8 mouse cellular contexts compared by ENCODE assay signal in genomic region chr2:117122701-117123337, GRCm38 (mm10). TPM values are rescaled to one million over a fixed set of nuclear protein-coding genes. Genes with fewer than 3 reads are reported as not detected.
DNase-seq lines count a peak whose midpoint lies in the region; ATAC-seq and TF ChIP-seq lines count a peak whose summit lies in the region.

No protein-coding gene starts in this region.

- WGBS in liver, adult 2 months = under 1% methylated on average over 17 of the region's 17 CpGs
- WGBS in stomach, embryonic 15.5 days = 2% methylated on average over 17 of the region's 17 CpGs

- TF ChIP-seq POLR2A in liver, adult 2 months (IDR thresholded peaks at IDR 0.05; ENCODE audit: extremely low read depth, insufficient read depth, low read length) = no peak

- peak overlapping the region; percentile 74 for H3K4me2 ChIP-seq in stomach, embryonic 15.5 days

- peaks cover 9% of the 10 kb centered on the region for H3K79me2 ChIP-seq in liver, adult 2 months (ENCODE audit: control insufficient read depth, insufficient read depth, low read length)

- H3K9ac ChIP-seq in liver, adult 2 months (ENCODE audit: low read depth, low read length) = peak overlapping the region; percentile 45; the same call in 1 of the 2 replicates
- peak overlapping the region; percentile 93; the same call in 1 of the 2 replicates for H3K9ac ChIP-seq in stomach, embryonic 15.5 days

- peak overlapping the region; percentile 52 for H3K4me3 ChIP-seq in liver, adult 2 months (ENCODE audit: insufficient read depth, low read depth, low read length)
- H3K4me3 ChIP-seq in stomach, embryonic 15.5 days (replicated peaks) = peak overlapping the region; percentile 94

- no peak for TF ChIP-seq CTCF in liver, adult 2 months (IDR thresholded peaks at IDR 0.05; ENCODE audit: low read depth, low read length)

- H3K27me3 ChIP-seq in liver, adult 2 months (ENCODE audit: control insufficient read depth, insufficient read depth, low read length) = no peaks in the 10 kb centered on the region
- H3K27me3 ChIP-seq in stomach, embryonic 15.5 days (replicated peaks) = no peaks in the 10 kb centered on the region

- peak; percentile 36 for ATAC-seq in common myeloid progenitor, adult 5-6 weeks (replicated peaks; ENCODE audit: low read depth, poor library complexity, severe bottlenecking)
- peak; percentile 57; the same call in 1 of the 2 replicates for ATAC-seq in monocyte, adult 5-6 weeks (replicated peaks; ENCODE audit: insufficient number of reproducible peaks, low FRiP score, low TSS enrichment, poor library complexity, severe bottlenecking)
- peak; percentile 66; the same call in 1 of the 2 replicates for ATAC-seq in stomach, embryonic 15.5 days (ENCODE audit: insufficient read depth, low FRiP score, low read depth)

- H3K4me1 ChIP-seq in liver, adult 2 months (ENCODE audit: control insufficient read depth, insufficient read depth, low read length) = peaks cover 6% of the 10 kb centered on the region
- peaks cover 9% of the 10 kb centered on the region; the same call in 1 of the 2 replicates for H3K4me1 ChIP-seq in stomach, embryonic 15.5 days

- peak overlapping the region; percentile 38 for H3K27ac ChIP-seq in liver, adult 2 months (replicated peaks; ENCODE audit: insufficient read depth, low read depth, low read length)
- H3K27ac ChIP-seq in stomach, embryonic 15.5 days = 0 out of 2 replicates have a peak overlapping the region, but pooled peaks have one; percentile 44

- no peaks in the 10 kb centered on the region for H3K36me3 ChIP-seq in liver, adult 2 months (ENCODE audit: control insufficient read depth, insufficient read depth, low read length)
- H3K36me3 ChIP-seq in stomach, embryonic 15.5 days = no peaks in the 10 kb centered on the region

- H3K9me3 ChIP-seq in stomach, embryonic 15.5 days = no peaks in the 10 kb centered on the region

- peak; percentile 73 to 76 for DNase-seq in B cell, adult 2 months
- DNase-seq in ZHBTc4 (ENCODE audit: low read depth, low spot score) = peak; percentile 47
- peak; percentile 74 to 78 for DNase-seq in heart, adult 18-20 months
- peak; percentile 60 for DNase-seq in kidney, adult 18-20 months
- DNase-seq in liver, adult 2 months (ENCODE audit: extremely low read depth, low read depth, low spot score) = peak; percentile 84

RNA-seq across cellular contexts. Expression of gene Spred1, which starts 1.6 kb away (rescaled TPM):
- total RNA-seq in common myeloid progenitor, adult 5-6 weeks (2017) = 44.4 and 47.9 TPM in 2 replicates
- total RNA-seq in heart, adult 18-20 months (2021) = 10 to 100 TPM; 13.6 to 14.4 TPM
- total RNA-seq in liver, adult 2 months (2014; rRNA removed) = 15.5 and 16.2 TPM in 2 replicates
- 2.2 and 2.4 TPM in 2 replicates for polyA plus RNA-seq in liver, adult 2 months (2012; rRNA removed)
- 35.3 to 56.2 TPM (median 52.3 TPM) in 3 replicates for total RNA-seq in monocyte, adult 5-6 weeks (2017)
- polyA plus RNA-seq in stomach, embryonic 15.5 days (2015; fragmentation: Nextera tagmentation; extraction: Ambion mirVana) = 14.4 and 15.1 TPM in 2 replicates

Comparison
In these comparisons a context has a peak if more than half of its experiments do, and no peak if none do; other contexts are left out.
1. Peak in every context shown above with its lines: DNase-seq, ATAC-seq, H3K4me3 ChIP-seq and H3K27ac ChIP-seq.